Mouse (Mus musculus): Measurements from ENCODE around the gene Tenm1.

DNA sequence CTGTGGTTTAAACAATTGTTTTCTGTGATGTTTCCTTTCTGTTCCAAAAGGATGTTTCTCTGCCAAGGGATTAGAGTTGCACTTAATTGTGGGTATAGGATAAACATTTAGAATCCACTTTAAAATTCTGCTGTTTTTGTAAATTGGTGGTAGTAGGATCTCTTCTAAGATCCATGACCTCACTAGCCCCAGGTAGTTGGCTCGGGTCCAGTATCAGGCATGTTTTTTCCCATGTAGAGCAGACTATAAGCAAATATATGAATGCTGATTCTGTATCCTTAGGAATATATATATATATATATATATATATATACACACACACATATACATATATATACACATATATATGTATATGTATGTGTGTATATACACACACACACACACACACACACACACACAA lies 567.2 kb downstream of the Tenm1 start:
- TF ChIP-seq CTCF (IDR thresholded peaks at IDR 0.05; ENCODE audit: insufficient read depth, low read depth, low read length) (no peak), POLR2A (IDR thresholded peaks at IDR 0.05; ENCODE audit: insufficient read depth, low read depth, low read length) (no peak)

Data from olfactory bulb, adult 2 months (tissue).